Mouse (Mus musculus): ENCODE data around the gene Bad. TPM values are rescaled to one million over a fixed set of nuclear protein-coding genes. Genes with fewer than 3 reads are reported as not detected.
A peak's percentile ranks its signal among the peaks of the same experiment; 100 is the strongest.

Bad gene
- polyA plus RNA-seq, 1 experiment from 2014 or later: 58.1 TPM

- Histone ChIP-seq H3K4me2 (ENCODE audit: low read length) (no peak overlapping the region), H3K36me3 (ENCODE audit: control insufficient read depth, insufficient read depth, low read length) (peaks cover 9% of the 10 kb centered on the region), H3K4me3 (ENCODE audit: low read depth, low read length) (no peak overlapping the region), H3K9me3 (ENCODE audit: control insufficient read depth, low read length) (no peaks in the 10 kb centered on the region), H3K4me1 (replicated peaks; ENCODE audit: control insufficient read depth, insufficient read depth, low read length) (peaks cover 46% of the 10 kb centered on the region), H3K27me3 (replicated peaks; ENCODE audit: control insufficient read depth, insufficient read depth, low read length) (no peaks in the 10 kb centered on the region), H3K27ac (ENCODE audit: low read depth) (peak overlapping the region; percentile 14; the same call in 1 of the 2 replicates), H3K9ac (ENCODE audit: low read length) (no peak overlapping the region)
- WGBS: 80% methylated on average over 13 of the region's 13 CpGs
- ATAC-seq (replicated peaks; ENCODE audit: low FRiP score, low TSS enrichment, low read depth) (no peak), DNase-seq (ENCODE audit: low spot score) (peak; percentile 52)
Observed at GRCm38 (mm10) chr19:6972247-6972917, 30.7 kb downstream of the Bad start.

GRCm38 (mm10) chr19:6973581-6974190, 32.0 kb downstream of the Bad start:
- H3K4me3 ChIP-seq (ENCODE audit: low read depth, low read length): peak overlapping the region; percentile 98
- DNase-seq (ENCODE audit: low spot score): no peak

GRCm38 (mm10) chr19:6974211-6975205, 32.8 kb downstream of the Bad start, which contains the start of gene Ppp1r14b:
Ppp1r14b (plus strand) TSS chr19:6974968.
- peak within 1 kb of the TSS; percentile 81 for H3K9ac ChIP-seq (ENCODE audit: low read length)
- peak within 1 kb of the TSS; percentile 86 for H3K27ac ChIP-seq (ENCODE audit: low read depth)
- H3K27me3 ChIP-seq (replicated peaks; ENCODE audit: control insufficient read depth, insufficient read depth, low read length): no peaks in the 10 kb centered on the region
- H3K4me2 ChIP-seq (ENCODE audit: low read length): peak within 1 kb of the TSS; percentile 92
- peak; percentile 54 for ATAC-seq (replicated peaks; ENCODE audit: low FRiP score, low TSS enrichment, low read depth)
- H3K4me1 ChIP-seq (replicated peaks; ENCODE audit: control insufficient read depth, insufficient read depth, low read length): peaks cover 47% of the 10 kb centered on the region
- peak; percentile 93 for DNase-seq (ENCODE audit: low spot score)
- peak within 1 kb of the TSS; percentile 98 for H3K4me3 ChIP-seq (ENCODE audit: low read depth, low read length)
- WGBS: 1% methylated on average over 70 of the region's 84 CpGs
- H3K9me3 ChIP-seq (ENCODE audit: control insufficient read depth, low read length): no peaks in the 10 kb centered on the region
- peaks cover 22% of the 10 kb centered on the region for H3K36me3 ChIP-seq (ENCODE audit: control insufficient read depth, insufficient read depth, low read length)

More at GRCm38 (mm10) chr19:6973581-6974190, 32.0 kb downstream of the Bad start:
- ATAC-seq (replicated peaks; ENCODE audit: low FRiP score, low TSS enrichment, low read depth): no peak
- Histone ChIP-seq H3K4me2 (ENCODE audit: low read length) (peak overlapping the region; percentile 92), H3K9ac (ENCODE audit: low read length) (peak overlapping the region; percentile 81), H3K27me3 (replicated peaks; ENCODE audit: control insufficient read depth, insufficient read depth, low read length) (no peaks in the 10 kb centered on the region), H3K9me3 (ENCODE audit: control insufficient read depth, low read length) (no peaks in the 10 kb centered on the region), H3K36me3 (ENCODE audit: control insufficient read depth, insufficient read depth, low read length) (peaks cover 22% of the 10 kb centered on the region), H3K27ac (ENCODE audit: low read depth) (no peak overlapping the region), H3K4me1 (replicated peaks; ENCODE audit: control insufficient read depth, insufficient read depth, low read length) (peaks cover 41% of the 10 kb centered on the region)
- 34% methylated on average over 12 of the region's 12 CpGs for WGBS

- H3K9ac ChIP-seq (ENCODE audit: low read length): peak within 1 kb of the TSS; percentile 81
- WGBS: 2% methylated on average over 16 of the region's 16 CpGs
- H3K27me3 ChIP-seq (replicated peaks; ENCODE audit: control insufficient read depth, insufficient read depth, low read length): no peaks in the 10 kb centered on the region
- peak within 1 kb of the TSS; percentile 92 for H3K4me2 ChIP-seq (ENCODE audit: low read length)
- ATAC-seq (replicated peaks; ENCODE audit: low FRiP score, low TSS enrichment, low read depth): no peak
- peak; percentile 79 for DNase-seq (ENCODE audit: low spot score)
- peak within 1 kb of the TSS; percentile 86 for H3K27ac ChIP-seq (ENCODE audit: low read depth)
- H3K4me1 ChIP-seq (replicated peaks; ENCODE audit: control insufficient read depth, insufficient read depth, low read length): peaks cover 36% of the 10 kb centered on the region
- H3K36me3 ChIP-seq (ENCODE audit: control insufficient read depth, insufficient read depth, low read length): peaks cover 22% of the 10 kb centered on the region
- peak within 1 kb of the TSS; percentile 98 for H3K4me3 ChIP-seq (ENCODE audit: low read depth, low read length)
- H3K9me3 ChIP-seq (ENCODE audit: control insufficient read depth, low read length): no peaks in the 10 kb centered on the region
Observed at GRCm38 (mm10) chr19:6975537-6976521, 34.2 kb downstream of the Bad start, which contains the start of gene Plcb3. Plcb3 (minus strand) TSS chr19:6976470.

- Histone ChIP-seq H3K27ac (ENCODE audit: low read depth) (peak overlapping the region; percentile 10; the same call in 1 of the 2 replicates), H3K4me1 (replicated peaks; ENCODE audit: control insufficient read depth, insufficient read depth, low read length) (peaks cover 27% of the 10 kb centered on the region), H3K9ac (ENCODE audit: low read length) (peak overlapping the region; percentile 38; the same call in 1 of the 2 replicates), H3K4me3 (ENCODE audit: low read depth, low read length) (peak overlapping the region; percentile 70; the same call in 1 of the 2 replicates), H3K4me2 (ENCODE audit: low read length) (peak overlapping the region; percentile 82), H3K27me3 (replicated peaks; ENCODE audit: control insufficient read depth, insufficient read depth, low read length) (no peaks in the 10 kb centered on the region), H3K9me3 (ENCODE audit: control insufficient read depth, low read length) (no peaks in the 10 kb centered on the region), H3K36me3 (ENCODE audit: control insufficient read depth, insufficient read depth, low read length) (peaks cover 32% of the 10 kb centered on the region)
- ATAC-seq (replicated peaks; ENCODE audit: low FRiP score, low TSS enrichment, low read depth) (no peak), DNase-seq (ENCODE audit: low spot score) (no peak)
- WGBS: 76% methylated on average over 13 of the region's 13 CpGs
Observed at GRCm38 (mm10) chr19:6977759-6978638, 36.3 kb downstream of the Bad start.

- 35% methylated on average over 3 of the region's 3 CpGs for WGBS
Observed at GRCm38 (mm10) chr19:6978639-6978974, 36.9 kb downstream of the Bad start.

GRCm38 (mm10) chr19:6979001-6979479, 37.4 kb downstream of the Bad start:
- H3K36me3 ChIP-seq (ENCODE audit: control insufficient read depth, insufficient read depth, low read length): peaks cover 41% of the 10 kb centered on the region
- H3K9me3 ChIP-seq (ENCODE audit: control insufficient read depth, low read length): no peaks in the 10 kb centered on the region
- H3K4me3 ChIP-seq (ENCODE audit: low read depth, low read length): peak overlapping the region; percentile 70
- H3K4me2 ChIP-seq (ENCODE audit: low read length): peak overlapping the region; percentile 82
- peak overlapping the region; percentile 38 for H3K9ac ChIP-seq (ENCODE audit: low read length)
- peak; percentile 66 for DNase-seq (ENCODE audit: low spot score)
- peak overlapping the region; percentile 10 for H3K27ac ChIP-seq (ENCODE audit: low read depth)
- no peak for ATAC-seq (replicated peaks; ENCODE audit: low FRiP score, low TSS enrichment, low read depth)
- WGBS: 11% methylated on average over 11 of the region's 11 CpGs
- no peaks in the 10 kb centered on the region for H3K27me3 ChIP-seq (replicated peaks; ENCODE audit: control insufficient read depth, insufficient read depth, low read length)
- H3K4me1 ChIP-seq (replicated peaks; ENCODE audit: control insufficient read depth, insufficient read depth, low read length): peaks cover 27% of the 10 kb centered on the region

More at GRCm38 (mm10) chr19:6978639-6978974, 36.9 kb downstream of the Bad start:
- H3K27me3 ChIP-seq (replicated peaks; ENCODE audit: control insufficient read depth, insufficient read depth, low read length): no peaks in the 10 kb centered on the region
- peak overlapping the region; percentile 82 for H3K4me2 ChIP-seq (ENCODE audit: low read length)
- H3K9ac ChIP-seq (ENCODE audit: low read length): peak overlapping the region; percentile 38
- H3K27ac ChIP-seq (ENCODE audit: low read depth): peak overlapping the region; percentile 10
- H3K4me3 ChIP-seq (ENCODE audit: low read depth, low read length): peak overlapping the region; percentile 70
- peaks cover 37% of the 10 kb centered on the region for H3K36me3 ChIP-seq (ENCODE audit: control insufficient read depth, insufficient read depth, low read length)
- ATAC-seq (replicated peaks; ENCODE audit: low FRiP score, low TSS enrichment, low read depth) (no peak), DNase-seq (ENCODE audit: low spot score) (no peak)
- H3K9me3 ChIP-seq (ENCODE audit: control insufficient read depth, low read length): no peaks in the 10 kb centered on the region
- H3K4me1 ChIP-seq (replicated peaks; ENCODE audit: control insufficient read depth, insufficient read depth, low read length): peaks cover 27% of the 10 kb centered on the region
